Mouse (Mus musculus): ENCODE measurements around the gene Arid3a.

Gene Arid3a

GRCm38 (mm10) chr10:79927324-79928029 is 634 bp downstream of the Arid3a start:
- DNase-seq (ENCODE audit: low read depth, low spot score) = no peak

GRCm38 (mm10) chr10:79928030-79928694 is 1.3 kb downstream of the Arid3a start:
- no peak for DNase-seq (ENCODE audit: low read depth, low spot score)

- DNase-seq (ENCODE audit: low read depth, low spot score) = no peak
Measured at GRCm38 (mm10) chr10:79928907-79929701, 2.3 kb downstream of the Arid3a start.

GRCm38 (mm10) chr10:79929967-79930825 is 3.4 kb downstream of the Arid3a start:
- DNase-seq (ENCODE audit: low read depth, low spot score) = no peak

DNA sequence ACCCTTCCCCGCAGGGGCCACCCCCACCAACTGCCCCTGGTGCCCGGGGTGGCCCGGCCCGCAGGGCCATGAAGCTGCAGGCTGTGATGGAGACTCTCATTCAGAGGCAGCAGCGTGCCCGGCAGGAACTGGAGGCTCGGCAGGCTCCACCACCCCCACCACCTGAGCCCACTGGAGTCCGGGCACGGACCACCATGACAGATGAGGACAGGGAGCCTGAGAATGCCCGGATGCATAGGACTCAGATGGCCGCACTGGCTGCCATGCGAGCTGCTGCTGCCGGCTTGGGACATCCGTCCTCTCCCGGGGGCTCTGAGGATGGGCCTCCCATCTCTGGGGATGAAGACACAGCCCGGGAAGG is 4.0 kb downstream of the Arid3a start:
- no peak for DNase-seq (ENCODE audit: low read depth, low spot score)

DNA sequence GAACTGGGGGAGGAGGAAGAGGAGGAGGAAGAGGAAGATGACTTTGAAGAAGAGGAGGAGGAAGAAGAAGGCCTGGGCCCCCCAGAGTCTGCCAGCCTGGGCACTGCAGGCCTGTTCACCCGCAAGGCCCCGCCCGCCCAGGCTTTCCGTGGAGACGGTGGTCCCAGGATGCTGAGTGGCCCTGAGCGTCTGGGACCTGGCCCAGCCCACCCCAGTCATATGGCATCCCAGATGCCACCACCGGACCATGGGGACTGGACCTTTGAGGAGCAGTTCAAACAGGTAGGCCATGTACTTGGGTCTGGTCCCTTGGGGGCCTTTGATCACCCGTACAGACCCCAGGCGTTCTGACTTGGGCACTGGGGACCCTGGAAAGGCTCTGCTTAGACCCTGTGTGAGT is 5.0 kb downstream of the Arid3a start:
- no peak for DNase-seq (ENCODE audit: low read depth, low spot score)

- DNase-seq (ENCODE audit: low read depth, low spot score) = peak; percentile 86
Measured at GRCm38 (mm10) chr10:79932736-79933135, 5.9 kb downstream of the Arid3a start.

DNA sequence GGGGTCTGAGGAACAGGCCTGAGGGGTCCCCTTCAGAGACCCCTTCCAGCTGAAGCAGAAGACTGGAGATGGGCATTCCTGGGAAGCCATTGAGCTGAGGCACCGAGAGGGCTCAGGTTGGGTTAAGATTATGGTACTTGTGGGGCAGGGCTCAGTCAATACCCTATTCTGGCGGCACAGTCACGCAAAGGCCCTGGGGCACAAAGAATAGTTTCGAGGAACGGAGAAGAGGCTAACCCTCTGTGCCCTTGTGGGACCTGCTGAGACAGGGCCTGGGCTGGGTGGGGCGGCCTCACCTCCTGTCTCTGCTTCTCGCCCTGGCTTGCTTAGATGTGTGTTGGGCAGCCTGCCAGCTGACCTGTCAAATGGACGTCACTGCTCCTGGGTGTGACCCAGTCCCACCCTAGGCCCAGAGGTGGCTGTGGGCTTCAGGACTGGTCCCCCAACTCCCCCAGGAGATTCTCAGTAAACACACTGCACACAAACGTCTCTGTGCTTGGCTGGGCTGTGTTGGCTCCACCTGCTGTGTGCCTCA is 6.4 kb downstream of the Arid3a start:
- no peak for DNase-seq (ENCODE audit: low read depth, low spot score)

DNA sequence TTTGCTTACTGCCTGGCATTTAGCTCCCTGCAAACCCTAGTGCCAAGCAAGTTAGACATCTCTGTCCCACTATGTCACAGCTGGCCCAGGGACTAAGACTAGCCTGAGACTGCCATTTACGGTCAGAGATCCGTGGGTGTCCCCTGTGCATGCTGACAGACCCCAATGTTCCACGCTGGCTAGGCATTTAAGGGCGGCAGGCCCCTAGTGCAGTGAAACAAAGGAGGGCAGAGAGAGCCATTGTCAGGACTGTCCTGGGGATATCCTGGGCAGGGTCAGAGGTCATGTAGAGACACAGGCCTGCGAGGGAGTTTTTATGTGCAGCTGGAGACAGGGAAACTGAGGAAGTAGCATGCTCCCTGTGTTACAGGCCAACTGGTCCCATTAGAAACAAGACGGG is 7.0 kb downstream of the Arid3a start:
- DNase-seq (ENCODE audit: low read depth, low spot score) = no peak

DNA sequence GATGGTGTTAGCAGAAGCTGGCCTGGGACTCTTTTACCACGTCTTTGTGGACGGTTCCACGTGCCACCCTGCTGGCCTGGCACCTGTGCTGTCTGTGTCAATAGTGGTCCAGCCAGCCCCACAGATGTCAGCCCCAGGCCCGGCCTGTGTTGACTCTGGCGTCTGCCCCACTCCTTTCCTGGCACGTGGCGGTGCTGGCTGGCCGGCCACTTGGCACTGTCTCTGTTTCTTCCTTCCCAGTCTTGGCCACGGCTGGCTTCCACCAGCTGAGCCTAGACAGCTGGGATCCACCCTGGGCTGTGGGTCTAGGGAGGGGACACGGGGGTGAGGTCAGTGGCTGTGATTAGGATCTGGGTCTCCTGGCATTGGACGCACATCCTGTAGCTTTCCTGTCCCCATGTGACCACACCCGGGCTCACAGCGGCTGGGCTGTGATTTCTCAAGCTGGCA is 7.5 kb downstream of the Arid3a start:
- no peak for DNase-seq (ENCODE audit: low read depth, low spot score)

DNA sequence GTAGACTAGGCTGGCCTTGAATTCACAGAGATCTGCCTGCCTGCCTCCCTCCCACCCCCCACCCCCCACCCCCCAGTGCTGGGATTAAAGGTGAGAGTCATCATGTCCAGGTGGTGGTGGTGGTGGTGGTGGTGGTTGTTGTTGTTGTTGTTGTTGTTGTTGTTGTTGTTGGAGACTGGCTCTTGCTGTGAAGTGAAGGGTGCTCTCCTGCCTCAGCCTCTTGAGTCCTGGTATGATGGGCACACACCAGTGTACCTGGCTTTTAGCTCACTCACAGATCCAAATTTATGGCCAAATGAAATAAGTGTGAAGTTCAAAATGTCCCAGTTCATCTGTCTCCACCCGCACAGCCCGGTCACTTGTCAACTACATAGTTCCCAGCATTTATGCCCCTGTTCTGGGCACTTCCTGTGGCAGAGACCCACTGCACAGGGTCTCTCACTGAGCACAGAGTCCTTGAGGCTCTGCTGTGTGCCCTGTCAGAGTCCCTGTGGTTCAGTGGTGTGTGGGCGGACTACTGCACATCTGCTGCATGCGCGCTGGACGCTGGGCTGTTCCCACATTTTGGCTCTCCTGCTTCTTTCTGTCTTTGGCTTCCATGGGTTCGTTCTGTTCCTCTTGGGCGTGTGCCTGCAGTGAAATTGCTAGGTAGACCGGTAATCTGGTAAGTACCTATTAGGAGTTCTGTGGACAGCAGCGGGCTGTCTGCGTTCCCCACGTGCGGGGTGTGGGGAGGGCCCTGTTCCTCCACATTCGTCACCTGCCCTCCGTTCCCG is 8.1 kb downstream of the Arid3a start:
- no peak for DNase-seq (ENCODE audit: low read depth, low spot score)

GRCm38 (mm10) chr10:79936284-79936910 is 9.6 kb downstream of the Arid3a start:
- DNase-seq (ENCODE audit: low read depth, low spot score) = no peak

DNA sequence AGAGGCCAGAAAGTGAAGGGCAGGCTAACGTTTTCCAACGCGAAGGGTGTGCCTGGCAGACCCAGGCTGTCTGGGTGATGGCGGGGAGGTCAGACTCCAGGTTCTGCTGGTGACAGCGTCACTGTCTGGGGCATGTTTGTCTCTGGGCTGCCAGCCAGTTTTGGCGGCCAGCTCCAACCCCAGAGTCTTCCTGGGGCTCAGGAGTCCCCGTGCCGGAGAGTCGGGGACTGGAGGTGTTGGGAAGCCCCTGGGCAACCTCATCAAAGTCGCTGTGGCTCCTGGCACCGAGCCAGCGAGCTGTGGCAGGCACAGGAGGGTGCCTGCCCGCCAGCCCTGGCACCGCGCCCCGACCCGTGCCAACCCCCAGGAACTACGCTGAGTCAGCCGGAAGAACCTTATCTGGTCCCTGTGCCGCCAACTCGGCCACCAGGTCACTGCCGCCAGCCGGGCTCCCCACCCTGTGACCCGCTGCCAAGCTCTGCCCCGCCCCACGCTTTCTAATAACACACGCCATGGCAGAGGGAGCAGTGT is 10.1 kb downstream of the Arid3a start:
- no peak for DNase-seq (ENCODE audit: low read depth, low spot score)

DNA sequence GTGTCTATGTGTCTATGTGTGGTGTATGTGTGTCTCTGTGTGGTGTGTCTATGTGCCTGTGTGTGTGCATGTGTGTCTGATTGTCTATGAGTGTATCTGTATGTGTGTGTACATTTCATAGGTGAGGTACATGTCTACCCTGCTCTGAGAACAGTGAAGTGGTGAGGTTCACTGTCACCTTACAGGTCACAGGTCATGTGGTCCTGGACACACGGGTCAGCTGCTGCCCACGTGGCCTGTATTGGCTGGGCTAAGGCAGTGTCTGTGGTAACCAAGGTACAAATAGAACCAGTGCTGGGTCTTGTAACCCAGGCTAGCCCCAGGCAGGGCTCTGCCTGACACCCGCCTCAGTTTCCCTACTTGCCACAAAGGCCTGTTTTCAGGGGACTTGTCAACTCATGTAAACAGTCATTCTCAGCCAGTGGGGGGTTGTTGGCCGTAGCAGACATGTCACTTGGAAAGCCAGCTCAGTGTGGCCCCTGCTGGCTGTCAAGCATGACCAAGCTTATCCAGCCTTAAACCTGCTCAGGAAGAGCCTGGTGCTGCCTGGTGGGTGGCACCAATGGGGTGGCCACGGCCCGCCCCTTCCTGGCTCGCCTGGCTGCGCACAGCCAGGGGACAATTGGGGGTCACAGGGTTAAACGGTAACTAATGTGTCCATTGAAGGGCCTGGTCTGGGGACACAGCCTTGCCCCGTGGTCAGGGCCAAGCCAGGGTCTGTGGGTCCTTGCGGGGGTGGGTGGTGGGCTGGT is 11.1 kb downstream of the Arid3a start:
- DNase-seq (ENCODE audit: low read depth, low spot score) = no peak

DNA sequence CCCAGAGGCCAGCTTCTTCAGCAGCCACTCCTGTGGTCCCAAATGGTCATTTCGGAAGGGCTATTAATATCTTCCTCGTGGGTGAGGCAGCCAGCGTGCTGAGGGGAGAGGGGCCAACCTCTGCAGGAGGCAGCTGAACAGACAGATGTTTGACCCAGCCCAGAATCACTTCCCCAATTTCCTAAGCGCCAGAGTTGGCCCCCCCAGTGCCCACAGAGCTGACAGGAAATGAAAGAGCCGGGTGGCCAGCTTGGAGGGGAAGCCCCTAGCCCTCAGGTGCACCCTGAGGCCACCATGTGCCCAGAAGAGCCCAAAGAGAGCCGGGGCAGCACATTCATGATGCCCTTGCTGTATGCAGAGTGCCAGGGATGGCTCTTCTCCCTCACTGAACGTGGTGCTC is 13.9 kb downstream of the Arid3a start:
- DNase-seq (ENCODE audit: low read depth, low spot score) = no peak

DNA sequence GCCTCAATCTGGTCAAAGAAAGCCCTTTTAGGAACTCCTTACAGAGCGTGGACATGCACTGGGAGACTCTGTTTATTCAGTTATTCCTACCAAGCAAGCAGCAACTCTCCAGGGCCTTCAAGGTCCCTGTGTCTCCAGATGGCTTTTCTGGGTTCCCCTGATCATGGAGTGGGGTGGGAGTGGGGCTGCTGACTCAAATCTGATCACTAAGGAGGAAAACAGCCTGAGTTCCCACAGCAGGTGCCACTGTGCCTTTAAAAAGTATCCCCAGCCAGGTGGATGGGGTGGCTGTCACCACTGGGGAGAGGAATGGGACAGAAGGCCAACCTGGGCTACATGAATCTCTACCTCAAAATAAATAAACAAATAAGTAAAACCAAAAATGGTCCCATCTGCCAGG is 16.1 kb downstream of the Arid3a start:
- DNase-seq (ENCODE audit: low read depth, low spot score) = no peak

DNA sequence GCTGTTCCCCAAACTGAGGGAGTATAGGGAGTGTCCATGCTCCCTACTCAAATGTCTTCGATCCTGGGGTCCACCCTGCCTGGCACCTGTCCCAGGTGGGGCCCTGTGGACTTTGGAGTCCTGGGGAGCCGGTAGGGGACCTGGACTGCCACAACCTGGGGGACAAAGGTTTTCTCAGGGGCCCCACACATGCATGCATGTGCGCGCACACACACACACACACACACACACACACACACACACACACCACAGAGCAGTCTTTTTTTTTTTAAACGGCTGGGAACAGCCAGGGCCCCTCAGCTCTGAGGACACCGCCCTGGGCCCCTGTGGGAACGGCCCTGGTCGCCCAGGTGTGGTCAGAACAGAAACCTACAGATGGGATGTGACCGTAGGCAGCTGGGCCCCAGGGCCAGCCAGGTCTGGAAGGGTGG is 16.6 kb downstream of the Arid3a start:
- DNase-seq (ENCODE audit: low read depth, low spot score) = no peak

DNA sequence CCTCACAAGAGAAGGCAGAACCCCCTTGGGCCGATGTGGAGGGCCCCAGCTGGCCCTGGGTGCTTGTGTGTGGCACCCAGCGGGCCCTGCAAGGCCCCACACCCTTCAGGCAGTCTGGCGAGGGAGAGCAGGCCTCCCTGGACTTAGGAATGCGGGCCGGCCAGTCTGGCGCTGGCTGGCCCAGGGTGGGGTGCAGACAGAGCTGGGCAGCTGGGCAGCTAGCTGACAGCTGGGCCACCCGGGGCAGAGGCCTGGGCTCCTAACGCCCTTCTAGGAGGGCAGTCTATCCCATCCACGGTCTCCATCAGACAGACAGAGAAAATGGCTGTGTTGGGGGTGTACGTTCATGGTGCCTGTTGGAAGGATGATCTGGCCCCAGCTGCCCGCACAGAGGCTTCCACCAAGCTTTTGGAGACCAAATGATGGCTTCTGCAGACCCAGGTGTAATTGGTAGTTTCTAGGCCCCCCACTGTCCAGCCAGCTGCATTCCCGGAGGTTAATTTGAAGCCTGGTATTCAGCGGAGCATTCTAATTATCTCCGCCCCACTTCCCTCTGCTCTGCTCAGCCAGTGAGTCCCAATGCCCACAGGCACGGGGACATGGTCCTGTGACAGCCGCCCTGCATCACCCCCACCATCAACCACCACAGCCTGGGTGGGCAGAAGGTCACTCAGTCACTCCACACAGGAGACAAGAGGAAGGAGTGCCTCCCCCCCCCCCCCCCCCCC is 18.8 kb downstream of the Arid3a start:
- peak; percentile 76 for DNase-seq (ENCODE audit: low read depth, low spot score)
